Mouse (Mus musculus): ENCODE results near the gene Nt5c2. TPM values are rescaled to one million over a fixed set of nuclear protein-coding genes. Genes with fewer than 3 reads are reported as not detected.

Gene Nt5c2
- polyA plus RNA-seq, 1 experiment from 2014 or later, result 89.4 TPM

- no peak overlapping the region for H3K9ac ChIP-seq (replicated peaks; ENCODE audit: low read length)
- H3K4me1 ChIP-seq (ENCODE audit: insufficient read depth, low read length), result peaks cover 15% of the 10 kb centered on the region
- H3K4me3 ChIP-seq (ENCODE audit: low read length), result no peak overlapping the region
- no peaks in the 10 kb centered on the region for H3K36me3 ChIP-seq (ENCODE audit: insufficient read depth, low read length)
- 46% methylated on average over 5 of the region's 5 CpGs for WGBS
- peak overlapping the region; percentile 29; the same call in 1 of the 2 replicates for H3K27ac ChIP-seq (ENCODE audit: low read length)
- no peak for ATAC-seq (ENCODE audit: low FRiP score, low TSS enrichment)
- no peak overlapping the region for H3K4me2 ChIP-seq (replicated peaks; ENCODE audit: low read depth, low read length)
- H3K27me3 ChIP-seq (ENCODE audit: insufficient read depth, low read length), result no peaks in the 10 kb centered on the region
- H3K9me3 ChIP-seq (ENCODE audit: low read length), result no peaks in the 10 kb centered on the region
Observed at GRCm38 (mm10) chr19:46926951-46927350, 88.0 kb downstream of the Nt5c2 start.

GRCm38 (mm10) chr19:46926357-46926756 is 88.6 kb downstream of the Nt5c2 start:
- no peak overlapping the region for H3K4me3 ChIP-seq (ENCODE audit: low read length)
- H3K9ac ChIP-seq (replicated peaks; ENCODE audit: low read length), result no peak overlapping the region
- peak overlapping the region; percentile 25; the same call in 1 of the 2 replicates for H3K27ac ChIP-seq (ENCODE audit: low read length)
- H3K27me3 ChIP-seq (ENCODE audit: insufficient read depth, low read length), result no peaks in the 10 kb centered on the region
- no peak overlapping the region for H3K4me2 ChIP-seq (replicated peaks; ENCODE audit: low read depth, low read length)
- no peaks in the 10 kb centered on the region for H3K36me3 ChIP-seq (ENCODE audit: insufficient read depth, low read length)
- no peaks in the 10 kb centered on the region for H3K9me3 ChIP-seq (ENCODE audit: low read length)
- peaks cover 15% of the 10 kb centered on the region for H3K4me1 ChIP-seq (ENCODE audit: insufficient read depth, low read length)
- ATAC-seq (ENCODE audit: low FRiP score, low TSS enrichment), result peak; percentile 31; the same call in 1 of the 2 replicates
- WGBS, result 31% methylated on average over 4 of the region's 4 CpGs

- Histone ChIP-seq H3K36me3 (ENCODE audit: insufficient read depth, low read length) (no peaks in the 10 kb centered on the region), H3K4me1 (ENCODE audit: insufficient read depth, low read length) (no peaks in the 10 kb centered on the region; the same call in 1 of the 2 replicates), H3K27me3 (ENCODE audit: insufficient read depth, low read length) (no peaks in the 10 kb centered on the region), H3K4me2 (replicated peaks; ENCODE audit: low read depth, low read length) (no peak overlapping the region), H3K27ac (ENCODE audit: low read length) (no peak overlapping the region), H3K9me3 (ENCODE audit: low read length) (no peaks in the 10 kb centered on the region), H3K9ac (replicated peaks; ENCODE audit: low read length) (no peak overlapping the region), H3K4me3 (ENCODE audit: low read length) (no peak overlapping the region)
- ATAC-seq (ENCODE audit: low FRiP score, low TSS enrichment), result no peak
- 82% methylated on average over 6 of the region's 6 CpGs for WGBS
Observed at GRCm38 (mm10) chr19:46920571-46920970, 94.4 kb downstream of the Nt5c2 start.

- Histone ChIP-seq H3K27me3 (ENCODE audit: insufficient read depth, low read length) (no peaks in the 10 kb centered on the region), H3K9me3 (ENCODE audit: low read length) (no peaks in the 10 kb centered on the region), H3K4me2 (replicated peaks; ENCODE audit: low read depth, low read length) (no peak overlapping the region), H3K9ac (replicated peaks; ENCODE audit: low read length) (no peak overlapping the region), H3K36me3 (ENCODE audit: insufficient read depth, low read length) (no peaks in the 10 kb centered on the region), H3K4me3 (ENCODE audit: low read length) (no peak overlapping the region), H3K4me1 (ENCODE audit: insufficient read depth, low read length) (peaks cover 6% of the 10 kb centered on the region; the same call in 1 of the 2 replicates), H3K27ac (ENCODE audit: low read length) (no peak overlapping the region)
- 65% methylated on average over 9 of the region's 9 CpGs for WGBS
- no peak for ATAC-seq (ENCODE audit: low FRiP score, low TSS enrichment)
Observed at GRCm38 (mm10) chr19:46915406-46916080, 99.4 kb downstream of the Nt5c2 start.

- Histone ChIP-seq H3K9me3 (ENCODE audit: low read length) (no peaks in the 10 kb centered on the region), H3K36me3 (ENCODE audit: insufficient read depth, low read length) (no peaks in the 10 kb centered on the region), H3K4me3 (ENCODE audit: low read length) (no peak overlapping the region), H3K27ac (ENCODE audit: low read length) (no peak overlapping the region), H3K27me3 (ENCODE audit: insufficient read depth, low read length) (no peaks in the 10 kb centered on the region), H3K4me2 (replicated peaks; ENCODE audit: low read depth, low read length) (no peak overlapping the region), H3K9ac (replicated peaks; ENCODE audit: low read length) (no peak overlapping the region), H3K4me1 (ENCODE audit: insufficient read depth, low read length) (peaks cover 15% of the 10 kb centered on the region)
- WGBS, result 93% methylated on average over 11 of the region's 11 CpGs
- no peak for ATAC-seq (ENCODE audit: low FRiP score, low TSS enrichment)
Observed at GRCm38 (mm10) chr19:46913626-46914025, 101.3 kb downstream of the Nt5c2 start.

- Histone ChIP-seq H3K27me3 (ENCODE audit: insufficient read depth, low read length) (no peaks in the 10 kb centered on the region), H3K4me2 (replicated peaks; ENCODE audit: low read depth, low read length) (no peak overlapping the region), H3K4me1 (ENCODE audit: insufficient read depth, low read length) (peaks cover 15% of the 10 kb centered on the region), H3K4me3 (ENCODE audit: low read length) (no peak overlapping the region), H3K9ac (replicated peaks; ENCODE audit: low read length) (no peak overlapping the region), H3K27ac (ENCODE audit: low read length) (no peak overlapping the region), H3K9me3 (ENCODE audit: low read length) (no peaks in the 10 kb centered on the region), H3K36me3 (ENCODE audit: insufficient read depth, low read length) (no peaks in the 10 kb centered on the region)
- ATAC-seq (ENCODE audit: low FRiP score, low TSS enrichment), result no peak
- 79% methylated on average over 3 of the region's 3 CpGs for WGBS
Observed at GRCm38 (mm10) chr19:46911492-46911891, 103.5 kb downstream of the Nt5c2 start.

GRCm38 (mm10) chr19:46908977-46909376 is 106.0 kb downstream of the Nt5c2 start:
- 44% methylated on average over 4 of the region's 4 CpGs for WGBS
- H3K27me3 ChIP-seq (ENCODE audit: insufficient read depth, low read length), result no peaks in the 10 kb centered on the region
- peak overlapping the region; percentile 1; the same call in 1 of the 2 replicates for H3K27ac ChIP-seq (ENCODE audit: low read length)
- H3K4me2 ChIP-seq (replicated peaks; ENCODE audit: low read depth, low read length), result no peak overlapping the region
- ATAC-seq (ENCODE audit: low FRiP score, low TSS enrichment), result no peak
- no peak overlapping the region for H3K9ac ChIP-seq (replicated peaks; ENCODE audit: low read length)
- H3K36me3 ChIP-seq (ENCODE audit: insufficient read depth, low read length), result 0 out of 2 replicates have a peak, but pooled peaks cover 3% of the 10 kb centered on the region
- H3K4me1 ChIP-seq (ENCODE audit: insufficient read depth, low read length), result peaks cover 9% of the 10 kb centered on the region; the same call in 1 of the 2 replicates
- H3K9me3 ChIP-seq (ENCODE audit: low read length), result no peaks in the 10 kb centered on the region
- no peak overlapping the region for H3K4me3 ChIP-seq (ENCODE audit: low read length)

GRCm38 (mm10) chr19:46908207-46908606 is 106.7 kb downstream of the Nt5c2 start:
- H3K36me3 ChIP-seq (ENCODE audit: insufficient read depth, low read length), result 0 out of 2 replicates have a peak, but pooled peaks cover 3% of the 10 kb centered on the region
- H3K9ac ChIP-seq (replicated peaks; ENCODE audit: low read length), result no peak overlapping the region
- no peak for ATAC-seq (ENCODE audit: low FRiP score, low TSS enrichment)
- peaks cover 9% of the 10 kb centered on the region; the same call in 1 of the 2 replicates for H3K4me1 ChIP-seq (ENCODE audit: insufficient read depth, low read length)
- no peaks in the 10 kb centered on the region for H3K27me3 ChIP-seq (ENCODE audit: insufficient read depth, low read length)
- no peaks in the 10 kb centered on the region for H3K9me3 ChIP-seq (ENCODE audit: low read length)
- WGBS, result 51% methylated on average over 5 of the region's 5 CpGs
- no peak overlapping the region for H3K4me2 ChIP-seq (replicated peaks; ENCODE audit: low read depth, low read length)
- no peak overlapping the region for H3K27ac ChIP-seq (ENCODE audit: low read length)
- H3K4me3 ChIP-seq (ENCODE audit: low read length), result no peak overlapping the region

- Histone ChIP-seq H3K27me3 (ENCODE audit: insufficient read depth, low read length) (no peaks in the 10 kb centered on the region), H3K27ac (ENCODE audit: low read length) (no peak overlapping the region), H3K4me2 (replicated peaks; ENCODE audit: low read depth, low read length) (no peak overlapping the region), H3K4me1 (ENCODE audit: insufficient read depth, low read length) (peaks cover 9% of the 10 kb centered on the region; the same call in 1 of the 2 replicates), H3K9ac (replicated peaks; ENCODE audit: low read length) (no peak overlapping the region), H3K4me3 (ENCODE audit: low read length) (no peak overlapping the region), H3K9me3 (ENCODE audit: low read length) (no peaks in the 10 kb centered on the region), H3K36me3 (ENCODE audit: insufficient read depth, low read length) (peaks cover 6% of the 10 kb centered on the region; the same call in 1 of the 2 replicates)
- WGBS, result 86% methylated on average over 4 of the region's 4 CpGs
- no peak for ATAC-seq (ENCODE audit: low FRiP score, low TSS enrichment)
Observed at GRCm38 (mm10) chr19:46905971-46906370, 109.0 kb downstream of the Nt5c2 start.

GRCm38 (mm10) chr19:46905383-46905782 is 109.6 kb downstream of the Nt5c2 start:
- H3K9me3 ChIP-seq (ENCODE audit: low read length), result no peaks in the 10 kb centered on the region
- H3K9ac ChIP-seq (replicated peaks; ENCODE audit: low read length), result no peak overlapping the region
- H3K27ac ChIP-seq (ENCODE audit: low read length), result no peak overlapping the region
- H3K4me3 ChIP-seq (ENCODE audit: low read length), result no peak overlapping the region
- no peaks in the 10 kb centered on the region for H3K27me3 ChIP-seq (ENCODE audit: insufficient read depth, low read length)
- no peak for ATAC-seq (ENCODE audit: low FRiP score, low TSS enrichment)
- peaks cover 6% of the 10 kb centered on the region; the same call in 1 of the 2 replicates for H3K36me3 ChIP-seq (ENCODE audit: insufficient read depth, low read length)
- H3K4me2 ChIP-seq (replicated peaks; ENCODE audit: low read depth, low read length), result no peak overlapping the region
- peaks cover 9% of the 10 kb centered on the region; the same call in 1 of the 2 replicates for H3K4me1 ChIP-seq (ENCODE audit: insufficient read depth, low read length)

Measured in kidney, embryonic 16.5 days (tissue).